Mouse (Mus musculus) embryo, embryonic 11.5 days (tissue): ENCODE data around the gene Rab21.

Experiments used
- DNase-seq: peaks from one replicate; pipeline ENCODE4 v3.0.0-alpha.2; 2012; ENCODE audit warnings: low read depth, low spot score

The Rab21 gene

DNA sequence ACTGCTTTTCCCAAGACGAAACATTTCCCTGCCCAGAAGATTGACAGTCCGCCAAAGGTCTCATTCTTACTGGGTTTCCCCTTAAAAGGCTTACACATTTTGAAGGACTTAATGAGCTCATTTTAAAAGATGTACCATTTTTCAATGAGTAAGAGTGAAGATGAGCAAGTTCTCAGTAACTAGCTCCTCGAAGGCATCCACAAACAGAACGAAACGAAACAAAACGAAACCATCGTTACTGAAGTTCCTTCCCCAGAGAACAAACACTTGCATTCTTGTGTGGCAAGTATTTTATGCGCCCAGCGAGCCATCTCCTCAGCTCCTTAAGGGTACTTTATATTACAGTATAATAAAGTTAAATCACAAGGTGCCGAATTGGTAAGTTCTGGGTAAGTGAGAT is 34.0 kb downstream of the Rab21 start:
- DNase-seq: no peak

DNA sequence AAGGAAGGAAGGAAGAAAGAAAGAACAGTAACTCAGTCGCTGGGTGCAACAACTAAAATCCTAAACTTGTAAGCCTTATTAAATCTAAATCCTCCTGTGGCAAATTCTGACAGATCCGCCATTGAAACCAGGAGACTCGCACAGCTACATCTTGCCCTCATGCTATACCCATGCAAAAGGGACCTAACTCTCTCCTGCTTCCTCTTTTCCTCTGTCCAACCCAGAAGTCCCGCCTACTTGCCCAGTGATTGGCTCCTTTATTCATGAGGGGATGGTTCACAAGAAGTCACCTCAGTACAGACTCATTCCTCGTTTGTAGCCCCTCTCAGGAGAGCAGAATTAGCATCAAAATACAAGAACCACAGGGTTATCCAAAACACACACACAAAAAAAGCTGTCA is 43.7 kb downstream of the Rab21 start:
- DNase-seq: no peak

DNA sequence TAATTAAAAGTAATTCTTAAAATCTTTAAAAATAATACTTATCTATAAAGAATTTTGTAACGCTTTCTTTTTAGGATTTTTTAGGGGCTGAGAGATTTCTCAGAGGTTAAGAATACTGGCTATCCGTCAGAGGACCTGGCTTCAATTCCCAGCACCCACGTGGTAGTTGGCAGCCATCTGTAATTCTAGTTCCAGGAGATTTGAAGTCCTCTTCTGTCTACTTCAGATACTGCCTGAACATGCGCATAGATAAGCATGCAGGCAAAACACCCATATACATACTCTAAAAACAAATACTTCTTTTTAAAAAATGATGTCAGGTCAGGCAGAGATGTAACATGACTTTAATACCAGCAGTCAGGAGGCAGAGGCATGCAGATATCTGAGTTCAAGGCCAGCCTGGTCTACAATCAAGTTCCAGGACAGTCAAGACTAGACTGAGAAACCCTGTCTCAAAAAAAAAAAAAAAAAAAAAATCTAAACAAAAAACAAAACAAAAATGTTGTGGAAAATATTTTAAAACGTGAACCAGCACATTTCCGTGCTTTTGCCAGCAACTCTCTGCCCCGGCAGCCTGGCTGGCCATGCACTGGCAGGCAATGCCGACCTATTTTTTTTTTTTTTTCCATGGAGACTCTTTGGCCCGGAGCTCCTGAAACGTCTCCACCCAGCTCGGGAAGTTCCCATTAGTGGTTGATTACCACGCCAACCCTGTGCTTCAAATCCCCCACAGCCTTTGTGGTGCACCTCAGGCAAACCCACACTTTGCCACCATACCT is 44.6 kb downstream of the Rab21 start:
- DNase-seq: no peak

DNA sequence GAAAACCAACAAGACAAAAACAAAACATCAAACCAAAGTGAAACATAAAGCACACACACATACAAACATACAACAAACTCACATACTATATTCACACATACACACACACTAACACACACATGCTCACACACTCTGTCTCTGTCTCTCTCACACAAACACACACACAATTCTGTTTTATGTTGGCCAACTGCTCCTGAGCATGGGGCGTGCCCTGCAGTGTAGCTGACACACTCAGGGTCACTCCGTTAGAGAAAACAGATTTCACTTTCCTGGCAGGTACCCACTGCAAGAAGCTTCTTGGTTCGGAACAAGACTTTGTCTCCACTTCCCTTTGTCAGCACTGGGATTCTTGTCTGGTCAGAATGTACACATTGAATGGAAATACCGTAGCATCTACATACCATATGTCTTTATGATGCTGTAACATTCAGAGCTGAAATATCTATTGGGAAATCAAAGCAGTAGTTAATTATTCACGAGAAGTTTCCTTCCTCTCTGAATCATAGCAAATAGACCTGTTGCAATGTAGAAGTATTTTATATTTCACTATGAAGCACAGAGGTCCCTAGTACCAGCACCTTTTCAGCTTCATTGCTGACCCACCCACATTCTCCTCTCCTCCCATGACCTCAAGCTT is 52.4 kb downstream of the Rab21 start:
- DNase-seq: no peak

DNA sequence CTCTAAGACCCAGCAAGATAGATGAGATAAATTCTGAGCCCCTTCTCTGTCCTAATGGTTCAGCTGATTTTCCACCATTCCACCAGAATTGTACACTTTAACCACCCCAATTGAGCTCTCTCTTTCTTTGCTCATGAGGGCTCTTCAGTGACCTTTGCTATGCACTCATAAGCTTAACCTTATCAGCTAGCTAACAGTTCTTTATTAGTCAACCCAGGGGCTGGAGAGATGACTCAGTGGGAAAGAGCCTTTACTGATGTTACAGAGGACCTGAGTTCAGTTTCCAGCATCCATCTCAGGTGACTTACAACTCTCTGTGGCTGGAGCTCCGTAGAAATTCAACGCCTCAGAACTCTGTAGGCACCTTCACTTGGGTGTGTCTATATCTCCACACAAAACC is 53.1 kb downstream of the Rab21 start:
- DNase-seq: no peak

DNA sequence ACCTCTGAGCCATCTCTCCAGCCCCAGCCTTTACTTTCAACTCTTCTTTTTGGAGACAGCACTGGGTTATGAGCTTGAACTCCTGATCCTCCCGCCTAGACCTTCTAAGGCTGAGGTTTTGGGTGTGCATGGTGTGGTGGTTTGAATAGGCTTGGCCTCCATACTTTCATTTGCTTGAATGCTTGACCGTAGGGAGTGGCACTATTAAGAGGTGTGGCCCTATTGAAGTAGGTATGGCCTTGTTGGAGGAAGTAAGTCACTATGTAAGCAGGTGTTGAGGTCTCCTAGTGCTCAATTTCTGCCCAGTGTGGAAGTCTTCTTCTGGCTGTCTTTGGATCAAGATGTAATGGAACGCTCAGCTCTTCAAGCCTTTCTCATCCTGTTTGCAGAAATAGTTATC is 54.0 kb downstream of the Rab21 start:
- no peak for DNase-seq

DNA sequence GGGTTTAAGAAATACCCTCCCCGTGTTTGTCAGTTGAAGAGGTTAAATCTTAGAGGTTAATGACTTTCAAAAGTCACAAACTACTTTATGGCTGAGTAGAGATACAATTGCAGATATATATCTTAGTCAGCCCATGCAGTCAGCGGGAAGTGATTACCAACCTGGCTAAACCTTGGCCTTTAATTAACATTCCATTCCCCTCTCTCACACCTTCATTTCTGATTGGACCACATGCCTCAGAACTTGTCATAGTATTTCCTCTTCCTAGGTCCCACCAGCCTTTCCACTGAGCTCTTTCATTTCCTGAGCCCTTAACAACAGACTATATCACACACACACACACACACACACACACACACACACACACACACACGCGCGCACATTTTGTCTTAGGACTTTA is 59.2 kb downstream of the Rab21 start:
- DNase-seq: no peak

DNA sequence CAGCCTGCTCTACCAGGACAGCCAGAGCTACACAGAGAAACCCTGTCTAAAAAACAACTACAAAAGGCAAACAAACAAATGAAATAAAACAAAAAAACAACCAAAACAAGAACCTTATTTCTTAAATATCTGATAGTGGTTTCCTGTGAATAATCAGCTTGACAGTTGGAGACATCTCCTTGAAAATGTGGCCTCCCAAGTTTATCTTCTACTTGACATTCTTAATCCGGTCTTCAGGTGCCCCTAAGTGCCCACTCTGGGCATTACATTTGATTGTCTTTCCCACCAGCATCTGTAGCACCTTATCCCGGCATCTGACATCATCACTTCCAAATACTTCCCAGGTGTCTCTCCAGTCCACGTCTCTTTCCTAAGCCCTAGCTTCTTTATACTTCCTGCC is 61.9 kb downstream of the Rab21 start:
- no peak for DNase-seq

DNA sequence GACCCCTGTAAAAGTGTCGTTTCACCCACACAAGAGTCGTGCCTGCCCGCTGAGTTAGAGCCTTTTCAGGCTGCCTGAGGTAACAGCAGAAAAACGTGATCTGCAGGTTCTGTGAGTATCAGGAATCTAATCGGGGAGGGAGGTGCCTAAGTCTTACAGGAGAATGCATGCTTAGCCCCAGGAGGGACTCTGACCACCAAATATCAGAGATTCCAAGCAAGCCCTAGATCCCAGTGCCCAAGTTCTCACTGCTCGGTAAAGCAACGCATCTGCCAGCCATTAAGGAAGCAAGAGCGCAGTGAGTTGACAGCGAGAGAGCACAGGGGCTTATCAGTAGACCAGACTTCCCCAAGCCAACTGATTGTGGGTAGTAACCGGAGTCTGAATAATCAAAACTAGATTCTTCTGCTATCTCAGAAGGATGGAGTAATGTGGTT is 63.1 kb downstream of the Rab21 start:
- peak; percentile 19 for DNase-seq

DNA sequence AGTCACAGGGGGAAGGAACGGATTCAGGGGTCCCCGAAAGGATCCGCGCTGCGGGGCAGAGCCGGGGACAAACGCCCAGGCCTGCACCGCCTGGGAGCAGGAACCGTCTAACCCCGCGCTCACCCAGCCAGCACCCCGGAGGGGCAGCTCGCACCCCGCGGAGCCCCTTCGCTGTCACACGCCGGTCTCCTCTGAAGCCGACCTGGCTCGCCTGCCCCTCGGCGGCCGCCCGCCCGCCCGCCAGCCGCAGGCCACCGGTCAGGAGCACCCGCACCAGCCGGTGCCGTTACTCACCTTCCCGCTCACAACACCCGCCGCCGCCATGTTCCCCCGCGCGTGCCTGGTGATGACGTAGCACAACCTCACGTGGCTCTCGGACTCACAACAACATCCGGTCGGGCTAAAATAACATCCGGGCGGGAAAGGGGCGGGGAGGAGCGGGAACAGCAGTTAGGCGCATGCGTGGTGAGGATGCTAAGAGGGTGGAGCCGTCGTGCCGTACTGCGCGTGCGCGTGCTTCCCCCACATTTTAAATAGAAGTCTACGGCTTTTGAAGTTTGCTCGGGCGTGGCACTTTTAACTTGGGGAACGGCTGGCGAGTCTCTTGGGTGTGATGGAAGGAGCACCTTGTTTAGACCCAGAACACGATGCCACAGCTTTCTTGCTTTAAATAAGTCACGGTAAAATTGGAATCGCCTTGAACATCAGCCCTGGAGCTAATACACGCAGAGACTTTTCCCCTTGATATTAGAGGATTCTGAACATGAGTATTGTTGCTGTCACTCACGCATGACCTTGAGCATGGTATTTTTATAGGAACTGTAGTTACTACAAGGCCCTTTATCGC is 64.1 kb downstream of the Rab21 start, which contains the start of gene Tbc1d15:
Gene Tbc1d15, minus strand, starts transcription at position 380 of the 847 bp plus-strand sequence.
- peak; percentile 98 for DNase-seq

DNA sequence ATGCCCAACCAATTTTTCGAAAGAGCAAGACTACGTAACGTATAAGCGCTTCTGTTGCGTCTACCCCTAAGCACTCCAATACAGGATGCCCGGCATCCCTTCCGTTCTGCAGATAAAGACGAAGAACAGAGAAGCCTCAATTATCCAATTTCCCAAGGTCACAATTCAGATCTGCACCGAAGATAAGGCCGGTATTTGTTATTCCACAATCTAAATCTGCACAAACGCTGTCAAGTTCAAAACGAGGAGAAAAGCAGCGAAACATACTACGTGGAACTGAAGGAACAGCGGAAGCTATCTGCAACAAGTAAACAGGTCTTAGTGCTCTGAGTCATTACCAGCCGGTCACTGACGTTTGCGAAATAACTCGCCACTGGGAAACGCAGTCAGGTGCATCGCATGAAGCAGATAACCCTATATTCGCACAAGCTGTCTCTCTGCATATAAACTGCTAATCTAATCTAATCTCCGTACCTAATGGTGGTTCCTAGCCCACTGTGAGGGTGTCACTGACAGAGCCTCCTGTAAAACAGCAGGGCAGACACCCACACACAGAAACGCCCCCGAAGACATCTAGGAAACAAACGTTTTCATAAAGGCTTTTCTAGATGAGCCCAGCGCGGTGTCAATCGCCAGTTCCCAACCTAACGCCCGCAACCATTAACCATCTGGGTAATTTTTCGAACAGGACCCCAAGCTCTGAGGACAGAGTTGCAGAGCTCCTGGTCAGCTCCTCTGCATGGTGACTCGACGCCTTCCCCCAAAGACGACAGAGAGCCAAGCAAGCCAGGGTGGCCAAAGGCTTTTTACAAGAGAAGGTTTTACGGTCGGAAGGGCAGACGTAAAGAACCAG is 64.9 kb downstream of the Rab21 start:
- no peak for DNase-seq

DNA sequence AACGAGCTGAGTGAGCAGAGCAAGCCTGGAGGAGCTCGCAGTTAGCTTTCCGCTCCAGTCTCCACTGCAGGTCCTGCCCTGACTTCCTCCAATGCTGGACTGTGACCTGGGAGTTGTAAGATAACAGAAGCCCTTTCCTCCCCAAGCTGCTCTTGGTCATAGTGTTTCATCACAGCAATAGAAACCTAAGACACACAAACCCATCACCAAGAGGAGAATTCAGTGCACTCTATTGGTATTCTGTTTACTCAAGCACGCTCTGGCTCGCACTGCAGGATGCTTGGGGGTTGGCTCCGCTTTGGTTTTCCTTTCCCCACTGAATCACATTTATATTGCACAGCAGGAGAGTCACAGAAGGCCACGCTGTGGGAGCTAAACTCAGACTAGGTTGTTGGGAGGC is 67.4 kb downstream of the Rab21 start:
- DNase-seq: no peak

DNA sequence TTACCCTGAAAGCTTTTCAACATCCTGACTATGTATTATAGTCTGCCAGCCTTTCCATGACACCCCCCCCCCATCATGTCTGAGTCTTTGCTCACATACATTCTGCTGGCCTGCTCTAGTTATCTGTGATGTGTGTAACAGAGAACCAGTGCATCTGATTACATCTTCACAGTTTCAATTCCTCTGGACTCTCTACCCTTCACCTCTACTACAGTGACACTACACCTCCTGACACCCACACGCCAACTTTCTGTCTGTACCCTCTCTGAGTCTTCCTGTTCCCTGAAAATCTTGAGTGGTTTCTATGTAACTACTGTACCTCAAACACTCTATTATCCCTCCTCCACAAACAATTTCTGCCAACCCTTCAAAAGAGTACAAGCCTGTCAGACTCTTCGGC is 69.9 kb downstream of the Rab21 start:
- no peak for DNase-seq

DNA sequence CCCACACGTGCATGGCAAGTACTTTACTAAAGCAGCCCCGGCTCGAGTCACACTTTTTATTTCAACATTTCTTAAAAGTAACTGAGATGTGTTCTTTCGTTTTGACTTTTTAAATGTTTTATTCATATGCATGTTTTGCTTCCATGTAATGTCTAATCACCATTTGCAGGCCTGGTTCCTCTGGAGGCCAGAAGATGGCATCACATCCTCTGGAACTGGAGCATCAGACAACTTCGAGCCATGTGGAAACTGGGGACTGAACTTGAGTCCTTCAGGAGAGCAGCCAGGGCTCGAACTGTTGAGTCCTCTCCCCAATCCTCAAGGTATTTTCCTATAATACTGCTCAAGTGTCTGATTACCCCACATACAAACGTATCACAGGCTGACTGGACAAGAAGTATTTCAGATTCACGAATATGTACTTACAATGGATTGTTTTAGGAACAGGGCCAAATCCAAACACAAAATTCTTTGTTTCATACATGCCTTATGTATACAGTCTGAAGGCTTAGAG is 74.3 kb downstream of the Rab21 start:
- DNase-seq: no peak

DNA sequence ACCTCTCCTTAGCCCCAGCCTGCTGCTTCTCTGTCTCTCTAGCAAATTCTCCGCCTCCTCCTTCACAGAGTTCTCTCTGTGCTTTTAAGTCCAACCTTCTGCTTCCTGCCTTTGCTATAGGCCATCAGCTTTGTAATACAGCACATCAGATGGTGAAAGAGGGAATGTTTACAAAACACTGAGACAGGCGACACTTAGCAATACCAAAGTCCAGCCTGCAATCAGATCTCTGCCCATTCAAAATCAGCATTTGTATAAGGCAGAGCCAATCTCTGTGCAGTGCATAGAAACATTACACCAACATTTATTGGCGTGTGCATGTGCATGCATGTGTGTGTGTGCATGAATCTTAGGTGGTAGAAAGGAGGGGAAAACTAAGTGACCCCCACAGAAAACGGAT is 77.5 kb downstream of the Rab21 start:
- no peak for DNase-seq
